Mouse (Mus musculus) lung, embryonic 16.5 days (tissue): ENCODE measurements at regions not wholly inside any gene's neighbourhood (a gene's known extent, or its start where the extent isn't known, plus 50 kb on each side); places are given as distances from the start of the nearest gene placed in this dataset.
A peak's percentile ranks its signal among the peaks of the same experiment; 100 is the strongest.

Source experiments
- ATAC-seq: fragments of 200-750 bp; cut with Nextera tagmentation; 2 replicates; pipeline ENCODE4 v1.8.0; 2017; ENCODE audit warnings: low read depth, mild to moderate bottlenecking, moderate library complexity
- H3K27ac ChIP-seq: fragments of 300-500 bp; sonication (generic); 2 replicates; pipeline ENCODE4 v1.5.1; 2014; ENCODE audit warnings: mild to moderate bottlenecking, control low read depth, low read length
- H3K27me3 ChIP-seq: fragments of 300-500 bp; sonication (generic); 2 replicates; pipeline ENCODE4 v1.6.1; 2014; ENCODE audit warnings: low read depth, low read length, mixed read lengths; ENCODE audit not compliant: control insufficient read depth, insufficient read depth
- H3K36me3 ChIP-seq: fragments of 300-500 bp; sonication (generic); 2 replicates; pipeline ENCODE4 v1.6.1; 2014; ENCODE audit warnings: low read length; ENCODE audit not compliant: control insufficient read depth, insufficient read depth
- H3K4me1 ChIP-seq: fragments of 300-500 bp; sonication (generic); replicated peaks from 2 replicates; pipeline ENCODE4 v1.6.1; 2014; ENCODE audit warnings: low read length, mixed read lengths; ENCODE audit not compliant: control insufficient read depth, insufficient read depth
- H3K4me2 ChIP-seq: fragments of 300-500 bp; sonication (generic); 2 replicates; pipeline ENCODE4 v1.6.1; 2014; ENCODE audit warnings: low read depth, low read length, control low read depth
- H3K4me3 ChIP-seq: fragments of 300-500 bp; sonication (generic); 2 replicates; pipeline ENCODE4 v1.5.1; 2014; ENCODE audit warnings: mild to moderate bottlenecking, low read length, control low read depth
- H3K9ac ChIP-seq: fragments of 300-500 bp; sonication (generic); 2 replicates; pipeline ENCODE4 v1.6.1; 2014; ENCODE audit warnings: low read length, control low read depth
- H3K9me3 ChIP-seq: fragments of 300-500 bp; sonication (generic); 2 replicates; pipeline ENCODE4 v1.6.1; 2016; ENCODE audit warnings: low read length; ENCODE audit not compliant: control insufficient read depth
- whole genome bisulfite sequencing: fragments of 180-500 bp; shearing (Covaris S2); extraction: QIAGEN DNeasy Blood & Tissue Kit; methylation state at CpG from one replicate; pipeline ENCODE4 v1.1.7; 2014; 5-methylcytosine and 5-hydroxymethylcytosine counted together

DNA sequence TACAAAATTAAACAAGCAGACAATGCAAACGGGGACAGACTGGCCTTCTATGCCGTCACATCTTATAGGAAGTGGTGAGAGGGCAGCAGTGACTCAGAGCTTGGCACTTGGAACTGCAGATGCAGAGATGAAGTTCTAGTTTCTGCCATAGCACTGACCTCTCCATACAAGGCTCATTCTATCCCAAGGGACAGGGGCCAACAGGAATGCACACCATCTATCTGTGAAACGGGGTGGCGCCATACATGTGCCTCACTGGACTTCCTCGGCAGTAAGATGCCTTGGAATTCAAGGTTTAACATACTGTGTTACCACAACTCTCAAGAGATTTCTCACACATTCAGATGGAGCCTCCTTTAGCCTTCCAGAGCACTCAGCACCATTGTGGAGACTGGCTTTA is 495.6 kb upstream of the Pkn2 start:
- Histone ChIP-seq H3K4me3 (no peak overlapping the region), H3K27ac (no peak overlapping the region), H3K36me3 (no peaks in the 10 kb centered on the region), H3K4me1 (no peaks in the 10 kb centered on the region), H3K4me2 (no peak overlapping the region), H3K27me3 (no peaks in the 10 kb centered on the region), H3K9me3 (no peaks in the 10 kb centered on the region), H3K9ac (no peak overlapping the region)
- WGBS: 84% methylated on average over 5 of the region's 5 CpGs
- no peak for ATAC-seq

DNA sequence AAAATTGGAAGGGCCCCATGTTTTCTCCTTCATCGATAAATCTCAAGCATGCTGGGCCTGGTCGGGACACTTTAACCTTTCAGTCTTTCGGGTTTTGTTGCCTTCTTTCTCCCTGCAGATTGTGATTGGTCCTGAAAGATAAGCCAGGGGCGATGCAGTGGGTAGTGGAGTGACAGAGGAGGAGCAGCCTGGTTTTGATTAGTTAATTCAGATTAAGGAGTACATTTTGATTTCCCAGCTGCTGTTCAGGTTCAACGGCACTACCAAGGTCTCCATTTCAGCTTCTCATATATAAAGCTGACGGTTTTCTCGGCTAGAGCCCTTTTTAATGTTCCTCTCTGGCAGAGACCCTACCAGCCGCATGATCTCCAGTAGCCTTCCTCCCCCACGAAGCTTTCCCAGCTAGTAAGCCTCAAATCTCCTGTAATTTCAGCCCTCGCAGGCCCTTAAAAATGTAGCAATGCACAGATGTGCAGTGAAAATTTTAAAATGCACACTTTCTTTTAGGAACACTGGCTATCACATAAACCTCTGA is 493.8 kb upstream of the Pkn2 start:
- WGBS: 54% methylated on average over 10 of the region's 10 CpGs
- Histone ChIP-seq H3K9me3 (no peaks in the 10 kb centered on the region), H3K27ac (no peak overlapping the region), H3K4me1 (no peaks in the 10 kb centered on the region), H3K9ac (no peak overlapping the region), H3K4me3 (no peak overlapping the region), H3K36me3 (no peaks in the 10 kb centered on the region), H3K4me2 (no peak overlapping the region), H3K27me3 (no peaks in the 10 kb centered on the region)
- no peak for ATAC-seq

DNA sequence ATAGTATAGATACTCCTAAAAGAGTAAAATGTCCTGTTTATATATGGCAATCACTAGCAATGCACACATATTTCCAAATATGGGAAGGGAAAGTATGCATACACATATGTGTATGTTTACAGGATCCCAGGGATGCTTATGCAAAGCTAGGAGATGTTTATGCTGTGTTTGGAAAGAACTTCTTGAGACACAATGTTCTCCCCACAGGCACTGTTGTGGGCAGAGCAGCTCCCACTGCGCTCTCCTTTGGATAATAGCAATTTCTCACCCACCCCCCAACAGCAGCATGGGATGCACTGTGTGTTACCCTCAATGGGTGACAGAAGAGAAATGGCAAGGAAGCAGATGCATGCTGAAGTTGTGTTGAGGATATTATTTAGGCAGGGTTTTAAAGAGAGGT is 491.7 kb upstream of the Pkn2 start:
- no peaks in the 10 kb centered on the region for H3K4me1 ChIP-seq
- no peaks in the 10 kb centered on the region for H3K36me3 ChIP-seq
- 52% methylated on average over 1 of the region's 1 CpGs for WGBS
- no peaks in the 10 kb centered on the region for H3K27me3 ChIP-seq
- H3K4me2 ChIP-seq: no peak overlapping the region
- H3K9me3 ChIP-seq: no peaks in the 10 kb centered on the region
- H3K9ac ChIP-seq: no peak overlapping the region
- ATAC-seq: peak; percentile 88
- H3K4me3 ChIP-seq: no peak overlapping the region
- 0 out of 2 replicates have a peak overlapping the region, but pooled peaks have one; percentile 56 for H3K27ac ChIP-seq

DNA sequence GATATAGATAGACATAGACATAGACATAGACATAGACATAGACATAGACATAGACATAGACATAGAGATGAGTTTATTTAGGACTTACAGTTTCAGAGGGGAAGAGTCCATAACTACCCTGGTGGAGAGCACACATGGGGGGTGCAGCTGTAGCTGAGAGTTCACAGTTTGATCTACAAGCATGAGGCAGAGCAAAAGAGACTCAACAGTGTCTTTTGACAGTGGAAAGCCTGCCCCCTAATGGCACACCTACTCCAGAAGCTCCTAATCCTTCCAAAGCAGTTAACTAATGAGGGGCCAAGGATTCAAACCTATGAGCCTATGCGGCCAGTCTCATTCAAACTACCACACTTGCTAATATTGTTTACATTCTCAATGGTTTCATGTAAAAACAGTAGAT is 487.2 kb upstream of the Pkn2 start:
- ATAC-seq: no peak
- Histone ChIP-seq H3K36me3 (no peaks in the 10 kb centered on the region), H3K4me2 (no peak overlapping the region), H3K9ac (no peak overlapping the region), H3K9me3 (no peaks in the 10 kb centered on the region), H3K27me3 (no peaks in the 10 kb centered on the region), H3K27ac (no peak overlapping the region), H3K4me1 (no peaks in the 10 kb centered on the region), H3K4me3 (no peak overlapping the region)
- WGBS: 85% methylated on average over 1 of the region's 1 CpGs

DNA sequence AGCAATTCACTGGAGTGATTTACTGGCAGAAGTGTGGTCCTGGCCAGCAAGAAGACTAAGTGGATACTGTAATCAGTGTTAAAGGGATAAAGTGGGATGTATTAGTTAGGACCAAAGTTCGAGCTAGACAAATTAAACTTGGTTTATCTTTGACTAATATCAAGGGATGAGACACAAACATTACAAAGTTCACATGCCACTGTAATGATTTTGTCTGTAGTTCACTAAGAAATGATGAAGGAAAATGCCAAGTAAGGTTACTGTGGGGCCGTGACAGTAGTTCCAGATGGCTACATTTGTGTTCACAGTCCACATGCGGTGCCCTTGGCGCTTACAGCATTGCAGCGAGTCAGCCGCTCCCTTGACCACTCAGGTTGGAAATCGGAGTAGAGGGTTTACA is 458.2 kb upstream of the Pkn2 start:
- no peaks in the 10 kb centered on the region for H3K4me1 ChIP-seq
- no peak overlapping the region for H3K9ac ChIP-seq
- 85% methylated on average over 7 of the region's 7 CpGs for WGBS
- no peaks in the 10 kb centered on the region for H3K9me3 ChIP-seq
- H3K27me3 ChIP-seq: no peaks in the 10 kb centered on the region
- no peak for ATAC-seq
- no peak overlapping the region for H3K4me3 ChIP-seq
- H3K36me3 ChIP-seq: no peaks in the 10 kb centered on the region
- H3K27ac ChIP-seq: no peak overlapping the region
- no peak overlapping the region for H3K4me2 ChIP-seq

DNA sequence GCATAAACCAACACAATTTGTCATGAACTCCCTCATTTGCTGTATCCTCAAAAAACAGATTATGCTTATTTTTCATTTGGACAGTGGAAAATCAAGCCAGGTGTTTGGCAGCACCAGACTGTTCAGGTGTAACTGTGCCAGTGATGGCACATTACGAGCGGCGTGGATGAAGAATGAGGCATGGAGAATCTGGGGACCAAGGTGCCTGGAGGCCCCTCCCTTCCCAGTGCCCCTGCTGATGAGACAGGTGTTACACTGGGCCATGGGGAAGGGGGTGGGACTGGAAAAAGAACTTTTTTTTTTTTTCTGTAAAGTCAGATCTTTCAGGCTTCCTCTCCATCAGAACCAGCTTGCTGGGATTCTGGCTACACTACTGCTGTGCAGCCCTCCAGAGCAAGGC is 451.5 kb upstream of the Pkn2 start:
- Histone ChIP-seq H3K27ac (no peak overlapping the region), H3K9ac (no peak overlapping the region), H3K27me3 (no peaks in the 10 kb centered on the region), H3K9me3 (no peaks in the 10 kb centered on the region), H3K4me2 (no peak overlapping the region), H3K36me3 (no peaks in the 10 kb centered on the region), H3K4me1 (no peaks in the 10 kb centered on the region), H3K4me3 (no peak overlapping the region)
- WGBS: 92% methylated on average over 3 of the region's 3 CpGs
- ATAC-seq: no peak

DNA sequence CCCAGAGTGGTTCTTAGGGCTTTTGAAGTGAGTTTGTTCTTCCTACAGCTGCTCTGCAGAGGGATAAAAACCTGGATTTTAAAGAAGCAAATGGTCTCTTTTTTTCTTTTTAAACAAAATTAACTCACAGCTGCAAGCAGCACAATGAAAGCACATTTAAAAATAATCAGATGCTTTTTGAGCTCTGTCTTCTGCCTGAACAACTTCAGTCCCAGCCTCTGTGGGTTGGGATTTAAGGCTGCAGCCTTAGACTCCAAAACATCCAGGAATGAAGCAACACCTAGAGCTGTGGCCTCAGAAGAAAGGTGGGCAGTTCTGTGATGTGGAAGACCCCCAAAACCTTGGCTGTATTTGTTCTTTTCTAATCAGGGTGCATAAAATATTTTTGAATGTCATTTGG is 446.7 kb upstream of the Pkn2 start:
- Histone ChIP-seq H3K9ac (no peak overlapping the region), H3K27ac (no peak overlapping the region), H3K36me3 (no peaks in the 10 kb centered on the region), H3K27me3 (no peaks in the 10 kb centered on the region), H3K4me1 (no peaks in the 10 kb centered on the region), H3K4me3 (no peak overlapping the region), H3K4me2 (no peak overlapping the region), H3K9me3 (no peaks in the 10 kb centered on the region)
- ATAC-seq: no peak

DNA sequence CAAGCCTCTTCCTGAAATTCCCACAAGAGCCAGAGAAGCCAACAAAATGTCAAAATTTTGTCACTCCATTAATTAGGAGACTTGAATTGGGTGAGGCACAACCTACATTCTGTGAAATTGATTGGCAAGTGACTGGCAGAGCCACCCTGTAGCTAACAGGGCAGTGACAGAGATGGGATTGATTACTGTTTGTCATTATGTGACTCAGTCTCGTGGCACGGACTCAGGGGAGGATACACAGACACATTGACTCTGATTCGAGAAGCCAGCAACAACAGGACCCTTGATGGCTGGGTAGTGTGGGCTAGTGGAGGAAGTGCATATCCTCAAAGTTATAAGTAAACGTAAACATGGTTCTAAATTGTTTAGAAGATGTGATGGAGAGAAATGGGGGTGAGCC is 445.8 kb upstream of the Pkn2 start:
- no peaks in the 10 kb centered on the region for H3K4me1 ChIP-seq

DNA sequence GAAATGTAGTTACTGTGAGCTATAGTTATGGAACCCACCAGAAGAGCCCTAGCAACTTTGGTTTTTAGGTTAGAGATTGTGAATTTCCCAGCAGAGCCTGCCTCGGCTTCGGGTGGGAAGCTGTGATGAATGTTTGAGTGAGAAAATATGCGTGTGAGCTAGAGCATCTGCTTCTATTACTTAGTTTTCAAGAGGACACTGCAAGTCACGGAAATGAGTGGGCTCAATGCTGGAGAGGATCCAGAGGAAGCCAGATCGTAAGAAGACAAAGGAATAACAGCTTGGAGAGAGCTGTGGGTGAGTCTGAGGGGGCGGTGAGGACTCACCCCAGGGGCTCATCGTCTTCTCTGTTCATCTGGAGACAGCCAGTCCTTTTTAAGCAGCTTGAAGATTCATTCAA is 434.7 kb upstream of the Pkn2 start:
- H3K27ac ChIP-seq: no peak overlapping the region
- ATAC-seq: 0 out of 2 replicates have a peak, but pooled peaks have one; percentile 36
- no peaks in the 10 kb centered on the region for H3K27me3 ChIP-seq
- 47% methylated on average over 7 of the region's 7 CpGs for WGBS
- no peak overlapping the region for H3K4me3 ChIP-seq
- H3K36me3 ChIP-seq: no peaks in the 10 kb centered on the region
- no peak overlapping the region for H3K9ac ChIP-seq
- H3K4me1 ChIP-seq: no peaks in the 10 kb centered on the region
- H3K4me2 ChIP-seq: no peak overlapping the region
- H3K9me3 ChIP-seq: no peaks in the 10 kb centered on the region; the same call in 1 of the 2 replicates

More for the DNA sequence above, 445.8 kb upstream of the Pkn2 start:
- no peaks in the 10 kb centered on the region for H3K9me3 ChIP-seq
- peak; percentile 57 for ATAC-seq
- WGBS: 18% methylated on average over 4 of the region's 4 CpGs
- no peaks in the 10 kb centered on the region for H3K36me3 ChIP-seq
- no peak overlapping the region for H3K4me3 ChIP-seq
- H3K27ac ChIP-seq: no peak overlapping the region
- no peak overlapping the region for H3K9ac ChIP-seq
- no peaks in the 10 kb centered on the region for H3K27me3 ChIP-seq
- H3K4me2 ChIP-seq: no peak overlapping the region

DNA sequence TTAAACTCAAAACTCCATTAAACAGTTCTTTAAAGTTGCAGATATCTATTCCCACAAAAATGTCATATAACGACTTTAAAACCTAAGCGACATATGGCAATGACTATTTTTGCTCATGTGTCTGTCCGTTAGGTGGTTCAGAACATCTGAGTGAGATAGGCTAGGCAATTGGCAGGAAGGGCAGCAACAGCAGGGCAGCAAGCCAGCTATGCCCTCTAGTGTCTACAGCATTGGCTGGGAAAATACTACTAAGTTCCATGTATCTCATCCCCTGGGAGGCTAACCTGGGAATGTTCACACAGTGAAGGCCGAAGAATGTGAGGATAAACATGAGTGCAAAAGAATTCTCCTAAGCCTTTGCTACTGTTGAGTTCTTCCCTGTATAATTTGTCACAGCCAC is 410.0 kb upstream of the Pkn2 start:
- Histone ChIP-seq H3K9me3 (no peaks in the 10 kb centered on the region), H3K4me3 (no peak overlapping the region), H3K4me2 (no peak overlapping the region), H3K4me1 (no peaks in the 10 kb centered on the region), H3K27ac (no peak overlapping the region), H3K27me3 (no peaks in the 10 kb centered on the region), H3K9ac (no peak overlapping the region), H3K36me3 (no peaks in the 10 kb centered on the region)
- no peak for ATAC-seq
- WGBS: 77% methylated on average over 4 of the region's 4 CpGs
